Mouse (Mus musculus): ENCODE data around the gene N4bp2l1.

- TF ChIP-seq CTCF (IDR thresholded peaks at IDR 0.05; ENCODE audit: low read depth) (no peak), EP300 (optimal IDR thresholded peaks at IDR 0.05) (no peak)
Observed at GRCm38 (mm10) chr5:150570496-150571219, 26.3 kb downstream of the N4bp2l1 start.
